Mouse (Mus musculus) forebrain, embryonic 10.5 days (tissue): Measurements from ENCODE around the gene Bach1. TPM values are rescaled to one million over a fixed set of nuclear protein-coding genes. Genes with fewer than 3 reads are reported as not detected.

Source experiments
- DNase-seq: peaks from one replicate; pipeline ENCODE4 v3.0.0-alpha.2; 2017; ENCODE audit warnings: low spot score; ENCODE audit errors: extremely low spot score
- H3K27ac ChIP-seq: fragments of 300-500 bp; sonication (generic); 2 replicates; pipeline ENCODE4 v1.5.1; 2016; ENCODE audit warnings: mild to moderate bottlenecking
- H3K27me3 ChIP-seq: fragments of 300-500 bp; sonication (generic); 2 replicates; pipeline ENCODE4 v1.6.1; 2016; ENCODE audit warnings: mild to moderate bottlenecking; ENCODE audit not compliant: poor library complexity, severe bottlenecking
- H3K36me3 ChIP-seq: fragments of 300-500 bp; sonication (generic); replicated peaks from 2 replicates; pipeline ENCODE4 v1.6.1; 2016; ENCODE audit warnings: mild to moderate bottlenecking, moderate library complexity
- H3K4me1 ChIP-seq: fragments of 300-500 bp; sonication (generic); 2 replicates; pipeline ENCODE4 v1.6.1; 2016
- H3K4me3 ChIP-seq: fragments of 300-500 bp; sonication (generic); 2 replicates; pipeline ENCODE4 v1.5.1; 2016; ENCODE audit warnings: mild to moderate bottlenecking, moderate library complexity
- H3K9me3 ChIP-seq: fragments of 300-500 bp; sonication (generic); 2 replicates; pipeline ENCODE4 v1.6.1; 2016; ENCODE audit warnings: mild to moderate bottlenecking, moderate library complexity
- WGBS: fragments of 180-500 bp; shearing (Covaris S2); methylation state at CpG from one replicate; pipeline ENCODE4 v1.1.7; 2016; 5-methylcytosine and 5-hydroxymethylcytosine counted together
- polyA plus RNA-seq: library from polyadenylated mRNA; unstranded; fragments of >200 nt; fragmentation: Nextera tagmentation; extraction: Ambion mirVana; gene quantifications from 2 replicates; pipeline ENCODE4 v1.2.1, GENCODE M21; 2016

Bach1 gene
- polyA plus RNA-seq, 1 experiment from 2014 or later, result 12.0 TPM

- Histone ChIP-seq H3K36me3 (no peaks in the 10 kb centered on the region), H3K27ac (no peak overlapping the region), H3K9me3 (no peaks in the 10 kb centered on the region), H3K4me1 (no peaks in the 10 kb centered on the region), H3K27me3 (no peaks in the 10 kb centered on the region), H3K4me3 (no peak overlapping the region)
- no peak for DNase-seq
- 93% methylated on average over 15 of the region's 15 CpGs for WGBS
Observed at GRCm38 (mm10) chr16:87764668-87765109, 65.9 kb downstream of the Bach1 start.

- Histone ChIP-seq H3K27me3 (no peaks in the 10 kb centered on the region), H3K36me3 (no peaks in the 10 kb centered on the region)
- WGBS, result 83% methylated on average over 8 of the region's 8 CpGs
Observed at GRCm38 (mm10) chr16:87765984-87766383, 67.2 kb downstream of the Bach1 start.

GRCm38 (mm10) chr16:87770576-87770975 is 71.8 kb downstream of the Bach1 start:
- H3K36me3 ChIP-seq, result no peaks in the 10 kb centered on the region
- no peak for DNase-seq

More at GRCm38 (mm10) chr16:87765984-87766383, 67.2 kb downstream of the Bach1 start:
- DNase-seq, result no peak
- Histone ChIP-seq H3K9me3 (no peaks in the 10 kb centered on the region), H3K4me1 (no peaks in the 10 kb centered on the region), H3K4me3 (no peak overlapping the region), H3K27ac (no peak overlapping the region)

GRCm38 (mm10) chr16:87771926-87772325 is 73.2 kb downstream of the Bach1 start:
- 84% methylated on average over 4 of the region's 4 CpGs for WGBS
- Histone ChIP-seq H3K27me3 (no peaks in the 10 kb centered on the region), H3K4me3 (no peak overlapping the region), H3K9me3 (no peaks in the 10 kb centered on the region), H3K36me3 (no peaks in the 10 kb centered on the region), H3K4me1 (no peaks in the 10 kb centered on the region), H3K27ac (no peak overlapping the region)
- no peak for DNase-seq

More at GRCm38 (mm10) chr16:87770576-87770975, 71.8 kb downstream of the Bach1 start:
- no peak overlapping the region for H3K27ac ChIP-seq
- no peaks in the 10 kb centered on the region for H3K27me3 ChIP-seq
- no peaks in the 10 kb centered on the region for H3K9me3 ChIP-seq
- 83% methylated on average over 2 of the region's 2 CpGs for WGBS
- H3K4me3 ChIP-seq, result no peak overlapping the region
- H3K4me1 ChIP-seq, result no peaks in the 10 kb centered on the region

- no peak for DNase-seq
- Histone ChIP-seq H3K27ac (no peak overlapping the region), H3K27me3 (no peaks in the 10 kb centered on the region), H3K9me3 (no peaks in the 10 kb centered on the region), H3K36me3 (no peaks in the 10 kb centered on the region), H3K4me1 (no peaks in the 10 kb centered on the region), H3K4me3 (no peak overlapping the region)
- 64% methylated on average over 3 of the region's 3 CpGs for WGBS
Observed at GRCm38 (mm10) chr16:87774398-87774797, 75.7 kb downstream of the Bach1 start.

- H3K27ac ChIP-seq, result no peak overlapping the region
- H3K4me1 ChIP-seq, result no peaks in the 10 kb centered on the region; the same call in 1 of the 2 replicates
- no peak overlapping the region for H3K4me3 ChIP-seq
- no peaks in the 10 kb centered on the region for H3K36me3 ChIP-seq
- WGBS, result 94% methylated on average over 4 of the region's 4 CpGs
- no peaks in the 10 kb centered on the region for H3K27me3 ChIP-seq
- H3K9me3 ChIP-seq, result no peaks in the 10 kb centered on the region
- DNase-seq, result no peak
Observed at GRCm38 (mm10) chr16:87777373-87777772, 78.6 kb downstream of the Bach1 start.

- 86% methylated on average over 7 of the region's 7 CpGs for WGBS
Observed at GRCm38 (mm10) chr16:87781637-87782036, 82.9 kb downstream of the Bach1 start.

More at GRCm38 (mm10) chr16:87781637-87782036, 82.9 kb downstream of the Bach1 start:
- H3K4me1 ChIP-seq, result peaks cover 9% of the 10 kb centered on the region
- no peaks in the 10 kb centered on the region for H3K36me3 ChIP-seq
- DNase-seq, result no peak
- no peak overlapping the region for H3K27ac ChIP-seq
- H3K4me3 ChIP-seq, result no peak overlapping the region
- H3K9me3 ChIP-seq, result no peaks in the 10 kb centered on the region
- H3K27me3 ChIP-seq, result no peaks in the 10 kb centered on the region

Other genes starting within 250 kb of the Bach1 start
- 36.1 and 45.2 TPM in 2 replicates for gene Usp16, start 244.2 kb upstream of the Bach1 start, polyA plus RNA-seq
- 692 and 710 TPM in 2 replicates for gene Cct8, start 203.1 kb upstream of the Bach1 start, polyA plus RNA-seq
- not detected in 2 replicates for gene Map3k7cl, start 145.6 kb upstream of the Bach1 start, polyA plus RNA-seq